Comparison of ENCODE assay signal across 8 mouse cellular contexts in the genomic region with DNA sequence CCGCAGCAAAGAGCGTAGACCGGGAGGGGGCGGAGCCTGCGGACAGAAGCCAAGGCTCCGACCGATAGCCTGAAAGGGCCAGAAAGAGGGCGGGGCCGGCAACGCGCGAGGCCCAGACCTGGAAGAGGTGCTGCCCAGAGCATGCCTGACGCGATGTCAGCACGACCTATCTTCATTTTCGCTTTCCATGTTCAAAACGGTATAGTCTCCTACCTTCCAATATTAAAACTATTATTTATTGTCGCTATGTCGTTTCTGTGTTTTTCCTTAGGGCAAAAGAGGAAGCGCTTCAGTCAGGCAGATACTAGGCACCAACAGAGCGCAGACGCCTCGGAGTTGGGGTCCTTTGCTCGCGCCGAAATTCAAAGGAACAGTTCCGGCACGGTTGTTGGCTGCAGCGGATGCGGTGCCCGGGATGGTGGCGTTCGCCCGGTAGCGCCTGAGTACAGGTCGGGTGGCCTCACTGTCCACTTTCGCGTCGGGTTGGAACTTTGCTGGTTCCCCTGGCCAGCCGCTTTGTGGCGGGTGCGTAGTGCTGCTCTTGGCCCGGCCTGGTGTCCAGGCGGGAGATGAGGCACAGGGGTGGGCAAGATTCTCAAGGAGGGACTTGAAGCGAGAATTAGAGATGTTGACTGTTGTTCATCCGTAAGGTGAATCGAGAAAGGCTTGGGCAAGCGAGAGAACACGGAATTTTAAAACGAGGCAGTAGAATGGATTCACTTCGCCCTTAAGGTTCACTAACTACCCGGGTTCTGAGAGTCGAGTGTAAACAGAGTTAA. TPM values are rescaled to one million over a fixed set of nuclear protein-coding genes. Genes with fewer than 3 reads are reported as not detected.
A peak's percentile ranks its signal among the peaks of the same experiment; 100 is the strongest.
DNase-seq lines count a peak whose midpoint lies in the region; ATAC-seq lines count a peak whose summit lies in the region.

A gene (plus strand): TSS at position 358 of the 779 bp plus-strand sequence.

- peak within 1 kb of the TSS; percentile 83 for H3K4me3 ChIP-seq in hindbrain, embryonic 15.5 days

- WGBS in hindbrain, embryonic 15.5 days: under 1% methylated on average over 53 of the region's 53 CpGs

- peak; percentile 86 for DNase-seq in T-cell, adult 2 months (ENCODE audit: low spot score)
- peak; percentile 92 to 93 for DNase-seq in cerebellum, postnatal 36 days
- DNase-seq in frontal cortex, postnatal 36 days (ENCODE audit: low spot score in 2 of 2): peak; percentile 90 to 92
- peak; percentile 83 for DNase-seq in left cerebral cortex, adult 11 months (ENCODE audit: low spot score)
- DNase-seq in lung, postnatal 4 days: peak; percentile 94 to 96
- DNase-seq in retina, postnatal 7 days (ENCODE audit: low read depth, low spot score): peak; percentile 88
- DNase-seq in urinary bladder, adult 2 months (ENCODE audit: low spot score): peak; percentile 76

- peak within 1 kb of the TSS; percentile 86 for H3K4me2 ChIP-seq in hindbrain, embryonic 15.5 days

- peak within 1 kb of the TSS; percentile 60 for H3K9ac ChIP-seq in hindbrain, embryonic 15.5 days

- no peaks in the 10 kb centered on the region for H3K9me3 ChIP-seq in hindbrain, embryonic 15.5 days

- peaks cover 5% of the 10 kb centered on the region for H3K4me1 ChIP-seq in hindbrain, embryonic 15.5 days (replicated peaks)

- peak within 1 kb of the TSS; percentile 89 for H3K27ac ChIP-seq in hindbrain, embryonic 15.5 days (replicated peaks)

- ATAC-seq in hindbrain, embryonic 15.5 days (ENCODE audit: low FRiP score, low read depth): peak; percentile 99

- H3K27me3 ChIP-seq in hindbrain, embryonic 15.5 days: no peaks in the 10 kb centered on the region

- H3K36me3 ChIP-seq in hindbrain, embryonic 15.5 days: no peaks in the 10 kb centered on the region

RNA-seq across cellular contexts. Expression of the gene that starts here (rescaled TPM):
- 49.1 and 58.2 TPM in 2 replicates for polyA plus RNA-seq in hindbrain, embryonic 15.5 days (2015; fragmentation: Nextera tagmentation; extraction: Ambion mirVana)
- polyA plus RNA-seq in urinary bladder, adult 2 months (2012; rRNA removed): 2.3 and 3.0 TPM in 2 replicates

Comparison
In these comparisons a context has a peak if more than half of its experiments do, and no peak if none do; other contexts are left out.
1. Peak in every context shown above with its lines: DNase-seq, ATAC-seq, H3K4me3 ChIP-seq and H3K27ac ChIP-seq.
2. RNA of the gene that starts here (polyA plus RNA-seq): 49.1 to 58.2 TPM in hindbrain, embryonic 15.5 days; 2.3 to 3.0 TPM in urinary bladder, adult 2 months; every median in the first group is over 10 times any median in the second.